Mouse (Mus musculus) CH12.LX (cell line): ENCODE data around the gene Abtb2. TPM values are rescaled to one million over a fixed set of nuclear protein-coding genes. Genes with fewer than 3 reads are reported as not detected.

Source experiments
- DNase-seq: peaks from one replicate; pipeline ENCODE4 v3.0.0-alpha.2; 2013; ENCODE audit errors: extremely low read depth
- H3K27ac ChIP-seq: 2 replicates; pipeline ENCODE4 v1.5.1; 2012; ENCODE audit warnings: low read depth, mild to moderate bottlenecking, control low read depth, moderate library complexity; ENCODE audit not compliant: insufficient read depth
- H3K27me3 ChIP-seq: replicated peaks from 2 replicates; pipeline ENCODE3; 2012; ENCODE audit warnings: inconsistent platforms
- H3K36me3 ChIP-seq, 2 experiments: replicated peaks in 1 of 2; 2 replicates each; pipeline versions ENCODE3 to v1.6.1; 2012; ENCODE audit warnings: inconsistent platforms in 1 of 2, low read length in 1 of 2, mild to moderate bottlenecking in 1 of 2, mixed read lengths in 1 of 2, moderate library complexity in 1 of 2; ENCODE audit not compliant: control insufficient read depth in 1 of 2, insufficient read depth in 1 of 2
- H3K4me1 ChIP-seq, 2 experiments: 2 replicates each; pipeline ENCODE4 v1.6.1; 2012; ENCODE audit warnings: inconsistent platforms in 1 of 2, moderate library complexity in 1 of 2; ENCODE audit not compliant: insufficient read depth in 2 of 2, control insufficient read depth in 1 of 2
- H3K4me2 ChIP-seq: 2 replicates; pipeline ENCODE4 v1.6.1; 2012; ENCODE audit warnings: low read depth, mild to moderate bottlenecking, control low read depth; ENCODE audit not compliant: poor library complexity, insufficient read depth, severe bottlenecking
- H3K4me3 ChIP-seq, 3 experiments: fragments of 150-350 bp in 1 of 3; sonication (generic) in 1 of 3; replicated peaks in 1 of 3; 2 replicates each; pipeline versions ENCODE3 to v1.5.1; 2011 to 2012; ENCODE audit warnings: low read depth in 2 of 3, low read length in 2 of 3, mild to moderate bottlenecking in 2 of 3, moderate library complexity in 2 of 3, control low read depth in 1 of 3, improper control_type of control experiment in 1 of 3, inconsistent platforms in 1 of 3, mixed read lengths in 1 of 3; ENCODE audit not compliant: poor library complexity in 1 of 3
- H3K79me2 ChIP-seq: replicated peaks from 2 replicates; pipeline ENCODE4 v1.6.1; 2012; ENCODE audit warnings: mild to moderate bottlenecking, moderate library complexity; ENCODE audit not compliant: control insufficient read depth, poor library complexity, insufficient read depth, severe bottlenecking; ENCODE audit errors: extremely low read depth
- H3K9ac ChIP-seq: 2 replicates; pipeline ENCODE4 v1.6.1; 2012; ENCODE audit warnings: low read depth, mild to moderate bottlenecking, control low read depth, moderate library complexity; ENCODE audit not compliant: insufficient read depth
- H3K9me3 ChIP-seq: replicated peaks from 2 replicates; pipeline ENCODE3; 2012; ENCODE audit warnings: low read length, inconsistent platforms, mixed read lengths
- BHLHE40 ChIP-seq: IDR thresholded peaks from 2 replicates; pipeline ENCODE4 v1.6.1; 2011; ENCODE audit warnings: mild to moderate bottlenecking, low read depth, low read length, improper control_type of control experiment
- CHD2 ChIP-seq: IDR thresholded peaks from 2 replicates; pipeline ENCODE4 v1.6.1; 2011; ENCODE audit warnings: low read length, improper control_type of control experiment
- CTCF ChIP-seq, 2 experiments: IDR thresholded peaks in 1 of 2; conservative IDR thresholded peaks in 1 of 2; 2 replicates each; pipeline ENCODE4 v1.5.1; 2011 to 2012; ENCODE audit warnings: low read depth in 2 of 2, low read length in 2 of 2, improper control_type of control experiment in 1 of 2, inconsistent platforms in 1 of 2, mild to moderate bottlenecking in 1 of 2, moderate library complexity in 1 of 2
- E2F4 ChIP-seq: IDR thresholded peaks from 2 replicates; pipeline ENCODE4 v1.6.1; 2011; ENCODE audit warnings: low read depth, low read length, improper control_type of control experiment; ENCODE audit not compliant: insufficient replicate concordance
- ELF1 ChIP-seq: IDR thresholded peaks from 2 replicates; pipeline ENCODE4 v1.6.1; 2014; ENCODE audit warnings: low read depth, mild to moderate bottlenecking, inconsistent platforms, low read length, improper control_type of control experiment
- EP300 ChIP-seq: IDR thresholded peaks from 2 replicates; pipeline ENCODE4 v1.6.1; 2011; ENCODE audit warnings: low read length, improper control_type of control experiment
- ETS1 ChIP-seq: conservative IDR thresholded peaks from 2 replicates; pipeline ENCODE4 v1.6.1; 2012; ENCODE audit warnings: low read depth, mild to moderate bottlenecking, inconsistent platforms, low read length, improper control_type of control experiment, moderate library complexity
- GABPA ChIP-seq: IDR thresholded peaks from 2 replicates; pipeline ENCODE4 v1.6.1; 2012; ENCODE audit warnings: low read depth, low read length, improper control_type of control experiment, inconsistent platforms; ENCODE audit not compliant: insufficient replicate concordance
- HCFC1 ChIP-seq: IDR thresholded peaks from 2 replicates; pipeline ENCODE4 v1.6.1; 2012; ENCODE audit warnings: low read depth, mild to moderate bottlenecking, inconsistent platforms, low read length, improper control_type of control experiment
- IRF4 ChIP-seq: IDR thresholded peaks from 2 replicates; pipeline ENCODE4 v1.6.1; 2014; ENCODE audit warnings: low read depth, mild to moderate bottlenecking, inconsistent platforms, low read length, improper control_type of control experiment
- JUN ChIP-seq: IDR thresholded peaks from 2 replicates; pipeline ENCODE4 v1.6.1; 2011; ENCODE audit warnings: low read depth, mild to moderate bottlenecking, low read length, improper control_type of control experiment, moderate library complexity; ENCODE audit not compliant: insufficient read depth
- JUND ChIP-seq: conservative IDR thresholded peaks from 2 replicates; pipeline ENCODE4 v1.6.1; 2011; ENCODE audit warnings: low read depth, low read length, improper control_type of control experiment
- KAT2A ChIP-seq: IDR thresholded peaks from 2 replicates; pipeline ENCODE4 v1.6.1; 2012; ENCODE audit warnings: low read length, improper control_type of control experiment, inconsistent platforms; ENCODE audit not compliant: insufficient replicate concordance
- MAFK ChIP-seq: IDR thresholded peaks from 2 replicates; pipeline ENCODE4 v1.6.1; 2011; ENCODE audit warnings: low read length, improper control_type of control experiment; ENCODE audit not compliant: insufficient replicate concordance
- MAX ChIP-seq: IDR thresholded peaks from 2 replicates; pipeline ENCODE4 v1.6.1; 2011; ENCODE audit warnings: low read length, improper control_type of control experiment
- MAZ ChIP-seq: IDR thresholded peaks from 2 replicates; pipeline ENCODE4 v1.6.1; 2012; ENCODE audit warnings: low read depth, mild to moderate bottlenecking, inconsistent platforms, low read length, improper control_type of control experiment, moderate library complexity
- MYC ChIP-seq: IDR thresholded peaks from 2 replicates; pipeline ENCODE4 v1.6.1; 2011; ENCODE audit warnings: low read depth, mild to moderate bottlenecking, improper control_type of control experiment, low read length
- NELFE ChIP-seq: IDR thresholded peaks from 2 replicates; pipeline ENCODE4 v1.6.1; 2011; ENCODE audit warnings: low read depth, low read length, improper control_type of control experiment
- POLR2A ChIP-seq: IDR thresholded peaks from 2 replicates; pipeline ENCODE4 v1.6.1; 2011; ENCODE audit warnings: low read depth, mild to moderate bottlenecking, improper control_type of control experiment, low read length
- RAD21 ChIP-seq: IDR thresholded peaks from 2 replicates; pipeline ENCODE4 v1.6.1; 2011; ENCODE audit warnings: low read depth, mild to moderate bottlenecking, low read length, improper control_type of control experiment, moderate library complexity
- RCOR1 ChIP-seq: conservative IDR thresholded peaks from 2 replicates; pipeline ENCODE4 v1.6.1; 2012; ENCODE audit warnings: low read depth, mild to moderate bottlenecking, inconsistent platforms, low read length, improper control_type of control experiment
- SIN3A ChIP-seq: IDR thresholded peaks from 2 replicates; pipeline ENCODE4 v1.6.1; 2012; ENCODE audit warnings: low read length, improper control_type of control experiment, inconsistent platforms
- SMC3 ChIP-seq: IDR thresholded peaks from 2 replicates; pipeline ENCODE4 v1.6.1; 2011; ENCODE audit warnings: low read depth, low read length, improper control_type of control experiment
- TBP ChIP-seq: conservative IDR thresholded peaks from 2 replicates; pipeline ENCODE4 v1.6.1; 2011; ENCODE audit warnings: low read depth, low read length, improper control_type of control experiment
- TCF12 ChIP-seq: IDR thresholded peaks from 2 replicates; pipeline ENCODE4 v1.6.1; 2014; ENCODE audit warnings: low read depth, mild to moderate bottlenecking, inconsistent platforms, low read length, improper control_type of control experiment
- UBTF ChIP-seq: IDR thresholded peaks from 2 replicates; pipeline ENCODE4 v1.6.1; 2012; ENCODE audit warnings: low read depth, mild to moderate bottlenecking, inconsistent platforms, low read length, improper control_type of control experiment, moderate library complexity
- USF1 ChIP-seq: IDR thresholded peaks from 2 replicates; pipeline ENCODE4 v1.6.1; 2014; ENCODE audit warnings: low read depth, mild to moderate bottlenecking, inconsistent platforms, low read length, improper control_type of control experiment
- USF2 ChIP-seq: conservative IDR thresholded peaks from 2 replicates; pipeline ENCODE4 v1.6.1; 2011; ENCODE audit warnings: low read depth, low read length, improper control_type of control experiment
- ZC3H11A ChIP-seq: IDR thresholded peaks from 2 replicates; pipeline ENCODE4 v1.6.1; 2012; ENCODE audit warnings: low read depth, mild to moderate bottlenecking, inconsistent platforms, low read length, improper control_type of control experiment
- ZKSCAN1 ChIP-seq: IDR thresholded peaks from 2 replicates; pipeline ENCODE4 v1.6.1; 2012; ENCODE audit warnings: low read depth, inconsistent platforms, low read length, improper control_type of control experiment, borderline replicate concordance
- ZMIZ1 ChIP-seq: IDR thresholded peaks from 2 replicates; pipeline ENCODE4 v1.6.1; 2012; ENCODE audit warnings: low read depth, mild to moderate bottlenecking, inconsistent platforms, low read length, improper control_type of control experiment
- ZNF384 ChIP-seq: IDR thresholded peaks from 2 replicates; pipeline ENCODE4 v1.6.1; 2012; ENCODE audit warnings: low read depth, low read length, improper control_type of control experiment, inconsistent platforms
- dilution Hi-C: fragments of 300-500 bp; cut with MboI; formaldehyde crosslinking; loops from 2 replicates; pipeline ENCODE4 v1.14.3; 2020; ENCODE audit warnings: low sequenced_read_pairs; ENCODE audit not compliant: extremely low pct_unique_long_range_greater_than_20kb, extremely low pct_ligation_motif_present
- in situ Hi-C: fragments of 300-500 bp; cut with MboI; formaldehyde crosslinking; loops from 3 replicates; pipeline ENCODE4 v1.14.3; 2019; ENCODE audit warnings: low sequenced_read_pairs, low pct_ligation_motif_present, low pct_unique_long_range_greater_than_20kb, mixed read lengths
- polyA plus RNA-seq: library from polyadenylated mRNA; unstranded; fragments of >175 nt; gene quantifications from 2 replicates; pipeline ENCODE4 v1.2.1, GENCODE M21; 2012; ENCODE audit warnings: low read depth; ENCODE audit not compliant: insufficient read length
- total RNA-seq, 2 experiments: library from RNA; depleted of rRNA; stranded (reverse); fragments of 300-350 nt in 1 of 2; fragments of >200 nt in 1 of 2; gene quantifications; 2 replicates each; pipeline ENCODE4 v1.2.3; 2012 to 2014

Abtb2 gene
- total and polyA plus RNA-seq, 3 experiments: 2.9 to 7.7 (median 3.8) TPM

DNA sequence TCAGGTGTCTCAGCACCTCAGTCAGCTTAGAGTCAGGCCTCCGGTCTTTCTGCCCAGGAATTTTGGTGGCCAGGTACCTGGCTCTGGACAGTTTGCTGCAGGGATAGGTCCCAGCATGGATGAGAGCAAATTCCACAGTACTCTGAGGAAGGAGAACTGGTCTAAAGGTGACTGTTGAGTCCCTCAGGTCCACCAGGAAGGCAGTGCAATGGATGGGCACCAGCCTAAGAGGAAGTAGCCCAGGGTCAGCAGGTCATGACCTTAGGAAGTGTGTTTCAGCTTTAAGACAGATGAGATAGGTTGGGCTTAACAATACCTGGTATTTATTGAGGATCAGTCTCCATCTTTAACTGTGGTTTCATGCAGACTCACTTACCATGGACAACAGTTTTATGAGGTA is 88.9 kb downstream of the Abtb2 start:
- dilution Hi-C loops: no loop called here
- Histone ChIP-seq H3K27ac (no peak overlapping the region), H3K9ac (no peak overlapping the region), H3K79me2 (no peaks in the 10 kb centered on the region), H3K4me1 (peaks cover 35 to 58% of the 10 kb centered on the region in 2 experiments), H3K27me3 (no peaks in the 10 kb centered on the region), H3K4me3 (no peak overlapping the region), H3K4me2 (no peak overlapping the region; the same call in 1 of the 2 replicates), H3K36me3 (no peaks in the 10 kb centered on the region), H3K9me3 (no peaks in the 10 kb centered on the region)
- in situ Hi-C loops: no loop called here
- no peak for DNase-seq
- no peak for TF ChIP-seq ZMIZ1
- TF ChIP-seq MYC: no peak
- TF ChIP-seq JUND: no peak
- no peak for TF ChIP-seq MAFK
- no peak for TF ChIP-seq IRF4
- TF ChIP-seq USF1: no peak
- no peak for TF ChIP-seq NELFE
- TF ChIP-seq ELF1: no peak
- no peak for TF ChIP-seq SIN3A
- TF ChIP-seq USF2: no peak
- TF ChIP-seq RAD21: no peak
- TF ChIP-seq UBTF: no peak

DNA sequence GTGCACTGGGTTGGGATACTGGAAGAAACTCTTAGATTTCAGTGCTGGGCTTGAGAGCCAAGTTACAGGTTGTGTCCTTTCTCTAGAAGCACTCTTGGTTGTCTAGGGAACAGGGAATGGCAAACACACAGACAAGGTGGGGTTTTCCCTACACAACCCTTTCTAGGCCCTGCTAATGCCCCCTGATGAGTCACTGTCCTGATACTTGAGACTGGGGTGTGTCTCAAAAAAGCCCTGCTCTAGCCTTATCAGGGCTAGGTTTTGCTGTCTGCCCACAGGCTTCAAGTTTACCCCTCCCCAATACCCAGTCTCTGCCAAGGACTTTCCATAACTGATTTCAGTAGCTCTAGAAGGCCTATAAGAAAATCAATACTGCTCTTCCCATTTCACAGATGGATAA is 89.9 kb downstream of the Abtb2 start:
- no peaks in the 10 kb centered on the region for H3K36me3 ChIP-seq
- no peaks in the 10 kb centered on the region for H3K79me2 ChIP-seq
- no peaks in the 10 kb centered on the region for H3K27me3 ChIP-seq
- no peaks in the 10 kb centered on the region for H3K9me3 ChIP-seq
- peak; percentile 90 for DNase-seq
- H3K4me2 ChIP-seq: peak overlapping the region; percentile 66
- dilution Hi-C loops: no loop called here
- H3K27ac ChIP-seq: peak overlapping the region; percentile 86
- H3K4me3 ChIP-seq: no peak overlapping the region
- peak overlapping the region; percentile 10; the same call in 1 of the 2 replicates for H3K9ac ChIP-seq
- in situ Hi-C loops: no loop called here
- peaks cover 37 to 66% of the 10 kb centered on the region in 2 experiments for H3K4me1 ChIP-seq
- TF ChIP-seq BHLHE40 (no peak; the same call in 1 of the 2 replicates), ELF1 (peak; percentile 33; the same call in 1 of the 2 replicates), USF2 (no peak), JUND (peak; percentile 68), RAD21 (no peak), ZMIZ1 (no peak), JUN (peak; percentile 81), CTCF (conservative IDR thresholded peaks at IDR 0.05 in 1 of 2, IDR thresholded peaks at IDR 0.05 in 1 of 2; ENCODE audit: low read depth in 2 of 2, low read length in 2 of 2) (no peak), KAT2A (no peak), SMC3 (0 out of 2 replicates have a peak, but pooled peaks have one; percentile 3), CHD2 (no peak), MAX (no peak), EP300 (peak; percentile 82), RCOR1 (no peak), GABPA (no peak), MYC (no peak), IRF4 (peak; percentile 75), ETS1 (peak; percentile 83), TBP (no peak), UBTF (no peak), HCFC1 (no peak), POLR2A (no peak), E2F4 (no peak), ZKSCAN1 (no peak), TCF12 (peak; percentile 33; the same call in 1 of the 2 replicates), ZNF384 (peak; percentile 10; the same call in 1 of the 2 replicates), NELFE (no peak), MAZ (peak; percentile 44; the same call in 1 of the 2 replicates), ZC3H11A (no peak)
